Mouse (Mus musculus): Measurements from ENCODE around the gene Thsd4.

DNA sequence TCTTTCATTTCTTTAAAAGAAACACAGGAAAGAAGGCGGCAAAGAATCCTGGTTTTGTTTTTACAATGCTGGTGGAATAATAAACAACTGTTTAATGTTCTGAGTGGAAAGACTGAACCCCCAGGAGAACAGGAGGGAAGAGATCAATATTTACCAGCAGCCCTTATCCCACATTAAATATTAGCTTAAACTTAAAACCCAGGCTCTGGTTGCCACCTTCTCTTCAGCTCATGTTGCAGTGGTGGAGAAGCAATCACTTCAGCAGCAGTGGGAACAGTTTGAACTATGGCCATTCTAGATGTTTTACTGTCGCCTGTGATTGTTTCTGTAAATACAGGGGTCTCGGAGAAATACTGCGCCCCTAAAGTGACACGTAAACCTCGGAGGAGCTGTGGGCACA, 341.7 kb downstream of the Thsd4 start:
- TF ChIP-seq CTCF (IDR thresholded peaks at IDR 0.05; ENCODE audit: low read depth) (no peak), EP300 (IDR thresholded peaks at IDR 0.05; ENCODE audit: low read depth) (no peak)
